Mouse (Mus musculus): ENCODE data around the gene Usp9y. TPM values are rescaled to one million over a fixed set of nuclear protein-coding genes. Genes with fewer than 3 reads are reported as not detected.

The Usp9y gene
- polyA plus RNA-seq (2015; fragmentation: Nextera tagmentation; extraction: Ambion mirVana), result not detected in 2 replicates

DNA sequence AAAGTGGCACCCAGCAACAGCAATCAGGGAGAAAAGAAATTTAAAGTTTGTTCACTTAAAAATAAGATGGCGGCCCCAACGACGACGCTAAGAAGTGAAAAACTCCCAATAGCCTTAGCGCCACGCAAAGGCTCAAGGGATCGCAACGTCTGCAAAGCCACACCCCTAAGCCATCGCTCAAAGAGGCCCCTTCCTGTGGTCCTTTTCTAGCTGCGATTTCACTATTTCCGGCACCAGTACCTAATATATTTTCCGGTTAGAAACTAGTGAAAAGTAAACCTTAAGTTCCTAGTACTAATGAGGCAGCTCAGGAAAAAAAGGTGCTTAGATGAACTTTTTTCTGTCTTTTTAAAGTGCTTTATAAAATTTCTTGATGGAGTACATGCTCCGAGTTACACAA, at the start of gene Usp9y:
TSS of gene Usp9y (minus strand) at position 101 of the 400 bp plus-strand sequence.
- Histone ChIP-seq H3K27me3 (replicated peaks; ENCODE audit: control insufficient read depth, insufficient read depth, low read length) (no peaks in the 10 kb centered on the region), H3K36me3 (ENCODE audit: control insufficient read depth, insufficient read depth) (no peaks in the 10 kb centered on the region), H3K4me1 (replicated peaks; ENCODE audit: control insufficient read depth, insufficient read depth, low read length) (no peaks in the 10 kb centered on the region), H3K4me3 (ENCODE audit: low read depth, low read length) (no peak within 1 kb of the TSS), H3K9ac (ENCODE audit: low read depth, low read length) (no peak within 1 kb of the TSS), H3K4me2 (replicated peaks; ENCODE audit: low read depth) (no peak within 1 kb of the TSS), H3K9me3 (ENCODE audit: control insufficient read depth) (no peaks in the 10 kb centered on the region), H3K27ac (ENCODE audit: low read depth, low read length) (no peak within 1 kb of the TSS)
- TF ChIP-seq CTCF (IDR thresholded peaks at IDR 0.05; ENCODE audit: low read depth), result no peak
- ATAC-seq, result no peak
- 95% methylated on average over 12 of the region's 13 CpGs for WGBS

DNA sequence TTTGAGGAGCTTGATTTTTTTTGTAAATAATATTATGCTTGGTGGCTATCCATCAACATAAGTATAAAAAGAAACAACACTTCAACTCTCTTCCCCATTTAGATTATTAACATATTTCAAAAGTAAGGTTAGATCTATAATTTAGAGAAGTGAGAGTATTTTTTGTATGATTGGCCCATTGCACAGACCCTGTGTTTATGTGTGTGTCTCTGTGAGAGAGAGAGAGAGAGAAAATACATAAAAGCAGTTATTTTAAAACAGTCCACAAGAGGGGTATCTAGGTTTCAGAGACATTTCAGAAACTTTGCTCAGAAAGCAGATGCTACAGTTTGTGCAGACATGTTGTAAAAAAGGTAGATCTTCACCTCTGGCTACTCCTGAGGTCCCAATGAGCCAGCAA, 165.9 kb downstream of the Usp9y start:
- TF ChIP-seq CTCF (IDR thresholded peaks at IDR 0.05; ENCODE audit: low read depth), result no peak
- ATAC-seq, result no peak
- Histone ChIP-seq H3K9me3 (ENCODE audit: control insufficient read depth) (no peaks in the 10 kb centered on the region), H3K4me2 (replicated peaks; ENCODE audit: low read depth) (no peak overlapping the region), H3K4me1 (replicated peaks; ENCODE audit: control insufficient read depth, insufficient read depth, low read length) (no peaks in the 10 kb centered on the region), H3K4me3 (ENCODE audit: low read depth, low read length) (no peak overlapping the region), H3K36me3 (ENCODE audit: control insufficient read depth, insufficient read depth) (no peaks in the 10 kb centered on the region), H3K27me3 (replicated peaks; ENCODE audit: control insufficient read depth, insufficient read depth, low read length) (no peaks in the 10 kb centered on the region), H3K27ac (ENCODE audit: low read depth, low read length) (no peak overlapping the region), H3K9ac (ENCODE audit: low read depth, low read length) (no peak overlapping the region)

DNA sequence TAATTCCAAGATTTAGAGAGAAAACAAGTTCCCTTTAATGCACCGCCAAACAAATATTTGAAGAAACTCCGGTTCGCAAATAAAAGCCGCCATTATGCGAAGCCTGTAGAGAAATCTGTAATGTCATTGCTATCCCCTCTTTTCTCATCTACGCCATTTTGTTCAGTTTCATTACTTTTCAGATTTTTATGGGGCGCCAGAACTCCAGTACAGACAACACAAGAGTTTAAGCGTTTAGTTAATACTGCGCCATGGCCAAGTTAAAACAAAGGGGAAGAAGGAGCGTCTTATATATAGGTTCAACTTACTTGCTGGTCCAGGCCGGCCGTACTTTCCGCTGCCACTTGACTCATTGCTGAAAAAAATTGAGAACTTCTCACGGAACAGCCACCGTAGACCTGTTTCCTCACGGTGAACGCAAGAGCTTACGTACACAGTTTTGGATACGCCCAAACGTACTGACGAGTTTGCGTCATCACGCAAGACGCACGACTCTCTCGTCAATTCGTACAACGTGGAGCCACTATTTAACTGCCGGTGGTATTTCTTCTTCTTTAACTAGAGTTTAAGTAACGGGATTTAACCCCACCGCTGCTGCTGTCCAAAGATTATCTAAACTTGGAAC, 173.3 kb downstream of the Usp9y start, which contains the start of gene Ddx3y:
TSS of gene Ddx3y (minus strand) at position 459 of the 625 bp plus-strand sequence.
- peak within 1 kb of the TSS; percentile 74; the same call in 1 of the 2 replicates for H3K27ac ChIP-seq (ENCODE audit: low read depth, low read length)
- H3K9ac ChIP-seq (ENCODE audit: low read depth, low read length), result peak within 1 kb of the TSS; percentile 26; the same call in 1 of the 2 replicates
- peak within 1 kb of the TSS; percentile 43 for H3K4me3 ChIP-seq (ENCODE audit: low read depth, low read length)
- H3K4me2 ChIP-seq (replicated peaks; ENCODE audit: low read depth), result peak within 1 kb of the TSS; percentile 41
- H3K4me1 ChIP-seq (replicated peaks; ENCODE audit: control insufficient read depth, insufficient read depth, low read length), result no peaks in the 10 kb centered on the region
- H3K27me3 ChIP-seq (replicated peaks; ENCODE audit: control insufficient read depth, insufficient read depth, low read length), result no peaks in the 10 kb centered on the region
- 5% methylated on average over 24 of the region's 31 CpGs for WGBS
- TF ChIP-seq CTCF (IDR thresholded peaks at IDR 0.05; ENCODE audit: low read depth), result no peak
- no peaks in the 10 kb centered on the region for H3K9me3 ChIP-seq (ENCODE audit: control insufficient read depth)
- ATAC-seq, result peak; percentile 78
- H3K36me3 ChIP-seq (ENCODE audit: control insufficient read depth, insufficient read depth), result no peaks in the 10 kb centered on the region

DNA sequence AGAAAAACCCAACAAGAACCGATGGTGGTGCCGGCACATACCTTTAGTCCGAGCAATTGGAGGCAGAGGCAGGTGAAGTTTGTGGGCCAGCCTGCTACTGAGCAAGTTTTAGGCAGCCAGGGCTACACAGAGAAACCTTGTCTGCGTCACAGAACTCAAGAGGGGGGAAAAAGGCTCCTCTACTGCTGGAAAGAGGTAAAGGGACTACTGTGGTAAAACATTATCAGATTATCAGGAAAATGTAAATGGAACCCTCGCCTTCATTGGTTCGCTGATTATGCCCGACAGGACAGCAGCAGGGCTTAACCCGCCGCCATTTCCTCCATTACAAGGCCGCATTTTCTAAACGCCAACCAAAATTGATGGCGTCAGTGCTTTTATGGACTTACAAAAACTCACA, 173.8 kb downstream of the Usp9y start:
- peak overlapping the region; percentile 26; the same call in 1 of the 2 replicates for H3K9ac ChIP-seq (ENCODE audit: low read depth, low read length)
- ATAC-seq, result no peak
- H3K4me1 ChIP-seq (replicated peaks; ENCODE audit: control insufficient read depth, insufficient read depth, low read length), result no peaks in the 10 kb centered on the region
- H3K4me2 ChIP-seq (replicated peaks; ENCODE audit: low read depth), result peak overlapping the region; percentile 41
- no peaks in the 10 kb centered on the region for H3K9me3 ChIP-seq (ENCODE audit: control insufficient read depth)
- 0% methylated on average over 6 of the region's 12 CpGs for WGBS
- no peak for TF ChIP-seq CTCF (IDR thresholded peaks at IDR 0.05; ENCODE audit: low read depth)
- no peaks in the 10 kb centered on the region for H3K36me3 ChIP-seq (ENCODE audit: control insufficient read depth, insufficient read depth)
- H3K27ac ChIP-seq (ENCODE audit: low read depth, low read length), result peak overlapping the region; percentile 74; the same call in 1 of the 2 replicates
- H3K4me3 ChIP-seq (ENCODE audit: low read depth, low read length), result peak overlapping the region; percentile 43
- no peaks in the 10 kb centered on the region for H3K27me3 ChIP-seq (replicated peaks; ENCODE audit: control insufficient read depth, insufficient read depth, low read length)

Other genes with a start within 250 kb of the Usp9y start
- not detected in 2 replicates for gene Uty, start 214.0 kb downstream of the Usp9y start, polyA plus RNA-seq (2015; fragmentation: Nextera tagmentation; extraction: Ambion mirVana)
- not detected in 2 replicates for gene Ddx3y, start 173.2 kb downstream of the Usp9y start, polyA plus RNA-seq (2015; fragmentation: Nextera tagmentation; extraction: Ambion mirVana)

Data from intestine, postnatal 0 days (tissue).